Mouse (Mus musculus): ENCODE results near the gene Zfp638. TPM values are rescaled to one million over a fixed set of nuclear protein-coding genes. Genes with fewer than 3 reads are reported as not detected.

Gene Zfp638
- total and polyA plus RNA-seq, 2 experiments from 2014 or later: 56.4 to 143 TPM

GRCm38 (mm10) chr6:83863538-83863937 is 3.4 kb upstream of the Zfp638 start:
- no peak overlapping the region for H3K27ac ChIP-seq (ENCODE audit: low read depth, low read length)
- H3K36me3 ChIP-seq (ENCODE audit: insufficient read depth): no peaks in the 10 kb centered on the region
- no peak overlapping the region for H3K4me2 ChIP-seq (ENCODE audit: low read depth)
- 77% methylated on average over 4 of the region's 4 CpGs for WGBS
- H3K4me1 ChIP-seq (ENCODE audit: insufficient read depth): no peaks in the 10 kb centered on the region
- TF ChIP-seq CTCF (IDR thresholded peaks at IDR 0.05; ENCODE audit: low read depth): no peak
- H3K9me3 ChIP-seq (ENCODE audit: low read length): no peaks in the 10 kb centered on the region
- ATAC-seq: no peak
- no peaks in the 10 kb centered on the region for H3K27me3 ChIP-seq (ENCODE audit: insufficient read depth, low read length)
- no peak overlapping the region for H3K4me3 ChIP-seq (ENCODE audit: low read depth, low read length)
- DNase-seq: no peak
- H3K9ac ChIP-seq: no peak overlapping the region

- no peak overlapping the region for H3K27ac ChIP-seq (ENCODE audit: low read depth, low read length)
- H3K4me1 ChIP-seq (ENCODE audit: insufficient read depth): no peaks in the 10 kb centered on the region
- 0 out of 2 replicates have a peak, but pooled peaks have one; percentile 1 for ATAC-seq
- H3K4me2 ChIP-seq (ENCODE audit: low read depth): peak overlapping the region; percentile 97; the same call in 1 of the 2 replicates
- H3K9me3 ChIP-seq (ENCODE audit: low read length): no peaks in the 10 kb centered on the region
- no peak for DNase-seq
- no peaks in the 10 kb centered on the region for H3K27me3 ChIP-seq (ENCODE audit: insufficient read depth, low read length)
- H3K9ac ChIP-seq: no peak overlapping the region
- TF ChIP-seq CTCF (IDR thresholded peaks at IDR 0.05; ENCODE audit: low read depth): no peak
- H3K36me3 ChIP-seq (ENCODE audit: insufficient read depth): no peaks in the 10 kb centered on the region
- WGBS: 38% methylated on average over 4 of the region's 4 CpGs
- H3K4me3 ChIP-seq (ENCODE audit: low read depth, low read length): 0 out of 2 replicates have a peak overlapping the region, but pooled peaks have one; percentile 54
Observed at GRCm38 (mm10) chr6:83866423-83866822, 486 bp upstream of the Zfp638 start.

- no peaks in the 10 kb centered on the region for H3K4me1 ChIP-seq (ENCODE audit: insufficient read depth)
- DNase-seq (peak; percentile 42), ATAC-seq (peak; percentile 14; the same call in 1 of the 2 replicates)
- WGBS: 3% methylated on average over 19 of the region's 19 CpGs
- TF ChIP-seq CTCF (IDR thresholded peaks at IDR 0.05; ENCODE audit: low read depth): no peak
- no peaks in the 10 kb centered on the region for H3K9me3 ChIP-seq (ENCODE audit: low read length)
- H3K4me3 ChIP-seq (ENCODE audit: low read depth, low read length): peak overlapping the region; percentile 54
- H3K27me3 ChIP-seq (ENCODE audit: insufficient read depth, low read length): no peaks in the 10 kb centered on the region
- peak overlapping the region; percentile 61 for H3K9ac ChIP-seq
- H3K4me2 ChIP-seq (ENCODE audit: low read depth): peak overlapping the region; percentile 97
- H3K27ac ChIP-seq (ENCODE audit: low read depth, low read length): no peak overlapping the region
- H3K36me3 ChIP-seq (ENCODE audit: insufficient read depth): no peaks in the 10 kb centered on the region
Observed at GRCm38 (mm10) chr6:83867598-83868585, 983 bp downstream of the Zfp638 start.

- Histone ChIP-seq H3K4me1 (ENCODE audit: insufficient read depth) (no peaks in the 10 kb centered on the region), H3K27ac (ENCODE audit: low read depth, low read length) (no peak overlapping the region), H3K9ac (no peak overlapping the region), H3K9me3 (ENCODE audit: low read length) (no peaks in the 10 kb centered on the region), H3K4me2 (ENCODE audit: low read depth) (no peak overlapping the region), H3K36me3 (ENCODE audit: insufficient read depth) (no peaks in the 10 kb centered on the region), H3K4me3 (ENCODE audit: low read depth, low read length) (no peak overlapping the region), H3K27me3 (ENCODE audit: insufficient read depth, low read length) (no peaks in the 10 kb centered on the region)
- TF ChIP-seq CTCF (IDR thresholded peaks at IDR 0.05; ENCODE audit: low read depth): peak; percentile 72
- DNase-seq (peak; percentile 81), ATAC-seq (no peak)
- 2% methylated on average over 4 of the region's 4 CpGs for WGBS
Observed at GRCm38 (mm10) chr6:83879815-83880214, 12.9 kb downstream of the Zfp638 start.

GRCm38 (mm10) chr6:83886789-83887188 is 19.9 kb downstream of the Zfp638 start:
- H3K4me2 ChIP-seq (ENCODE audit: low read depth): no peak overlapping the region
- no peak overlapping the region for H3K27ac ChIP-seq (ENCODE audit: low read depth, low read length)
- no peak overlapping the region for H3K9ac ChIP-seq
- no peaks in the 10 kb centered on the region for H3K9me3 ChIP-seq (ENCODE audit: low read length)
- no peak overlapping the region for H3K4me3 ChIP-seq (ENCODE audit: low read depth, low read length)
- no peaks in the 10 kb centered on the region for H3K4me1 ChIP-seq (ENCODE audit: insufficient read depth)
- no peak for DNase-seq
- TF ChIP-seq CTCF (IDR thresholded peaks at IDR 0.05; ENCODE audit: low read depth): no peak
- no peak for ATAC-seq
- 91% methylated on average over 3 of the region's 3 CpGs for WGBS
- no peaks in the 10 kb centered on the region for H3K27me3 ChIP-seq (ENCODE audit: insufficient read depth, low read length)
- H3K36me3 ChIP-seq (ENCODE audit: insufficient read depth): no peaks in the 10 kb centered on the region

- Histone ChIP-seq H3K27me3 (ENCODE audit: insufficient read depth, low read length) (no peaks in the 10 kb centered on the region), H3K4me3 (ENCODE audit: low read depth, low read length) (no peak overlapping the region), H3K9ac (no peak overlapping the region), H3K4me1 (ENCODE audit: insufficient read depth) (no peaks in the 10 kb centered on the region), H3K27ac (ENCODE audit: low read depth, low read length) (no peak overlapping the region), H3K4me2 (ENCODE audit: low read depth) (no peak overlapping the region), H3K9me3 (ENCODE audit: low read length) (no peaks in the 10 kb centered on the region), H3K36me3 (ENCODE audit: insufficient read depth) (no peaks in the 10 kb centered on the region)
- WGBS: 61% methylated on average over 1 of the region's 1 CpGs
- ATAC-seq: no peak
- TF ChIP-seq CTCF (IDR thresholded peaks at IDR 0.05; ENCODE audit: low read depth): no peak
- no peak for DNase-seq
Observed at GRCm38 (mm10) chr6:83888802-83889201, 21.9 kb downstream of the Zfp638 start.

Measured in forebrain, postnatal 0 days (tissue).